Mouse (Mus musculus): ENCODE data around the gene H2-T23. TPM values are rescaled to one million over a fixed set of nuclear protein-coding genes. Genes with fewer than 3 reads are reported as not detected.
A peak's percentile ranks its signal among the peaks of the same experiment; 100 is the strongest.
"Not testable (repeated sequence)": the region's sequence is repeated elsewhere in the genome, so short reads cannot be mapped to it uniquely, and the experiment has no call there.

Gene H2-T23
- total and polyA plus RNA-seq, 3 experiments, result 12.2 to 18.3 TPM; not detected in 1

- H3K9ac ChIP-seq (ENCODE audit: control insufficient read depth, low read depth, low read length, poor library complexity, severe bottlenecking); H3K4me1 ChIP-seq (ENCODE audit: control insufficient read depth in 1 of 2, insufficient read depth in 2 of 2, low read length in 2 of 2); H3K9me3 ChIP-seq (replicated peaks; ENCODE audit: insufficient read depth, low read length); H3K27ac ChIP-seq (ENCODE audit: control insufficient read depth, low read depth, low read length); H3K36me3 ChIP-seq (ENCODE audit: control insufficient read depth in 1 of 2, insufficient read depth in 2 of 2, low read length in 2 of 2); H3K4me3 ChIP-seq (ENCODE audit: control insufficient read depth in 1 of 2, insufficient read depth in 1 of 2, low read depth in 2 of 2, low read length in 2 of 2); H3K27me3 ChIP-seq (ENCODE audit: control insufficient read depth in 1 of 2, insufficient read depth in 2 of 2, low read length in 2 of 2): not testable (repeated sequence)
- DNase-seq (ENCODE audit: low read depth, low spot score), result peak; percentile 11
- peaks cover 10% of the 10 kb centered on the region for H3K79me2 ChIP-seq (ENCODE audit: control insufficient read depth, insufficient read depth, low read length, poor library complexity)
- peak in 1 of 3 experiments; percentile 13; a peak in 2 of 6 replicates for TF ChIP-seq CTCF (IDR thresholded peaks at IDR 0.05 in 2 of 3, conservative IDR thresholded peaks at IDR 0.05 in 1 of 3; ENCODE audit: control insufficient read depth in 1 of 3, insufficient read depth in 1 of 3, low read depth in 2 of 3, low read length in 3 of 3, poor library complexity in 1 of 3, severe bottlenecking in 1 of 3)
These were observed 3.5 kb upstream of the H2-T23 start for GRCm38 (mm10) chr17:36036126-36036525.

- Histone ChIP-seq H3K4me1 (ENCODE audit: control insufficient read depth in 1 of 2, insufficient read depth in 2 of 2, low read length in 2 of 2) (peaks cover 2 to 11% of the 10 kb centered on the region in 2 experiments; a peak in 3 of 4 replicates), H3K79me2 (ENCODE audit: control insufficient read depth, insufficient read depth, low read length, poor library complexity) (peaks cover 10% of the 10 kb centered on the region)
- 0 out of 2 replicates have a peak, but pooled peaks have one; percentile 32 for TF ChIP-seq MXI1 (IDR thresholded peaks at IDR 0.05; ENCODE audit: low read depth, low read length)
- TF ChIP-seq CTCF (IDR thresholded peaks at IDR 0.05 in 2 of 3, conservative IDR thresholded peaks at IDR 0.05 in 1 of 3; ENCODE audit: control insufficient read depth in 1 of 3, insufficient read depth in 1 of 3, low read depth in 2 of 3, low read length in 3 of 3, poor library complexity in 1 of 3, severe bottlenecking in 1 of 3), result peak; percentile 52 to 55 (median 52)
- peak; percentile 71 for TF ChIP-seq SMC3 (IDR thresholded peaks at IDR 0.05; ENCODE audit: low read depth, low read length)
- TF ChIP-seq SIN3A (IDR thresholded peaks at IDR 0.05; ENCODE audit: low read length), result peak; percentile 56; the same call in 1 of the 2 replicates
- TF ChIP-seq HCFC1 (IDR thresholded peaks at IDR 0.05; ENCODE audit: low read depth, low read length), result 0 out of 2 replicates have a peak, but pooled peaks have one; percentile 16
- TF ChIP-seq ZC3H11A (IDR thresholded peaks at IDR 0.05; ENCODE audit: low read depth, low read length), result peak; percentile 47; the same call in 1 of the 2 replicates
- peak; percentile 58 for TF ChIP-seq RAD21 (IDR thresholded peaks at IDR 0.05; ENCODE audit: low read depth, low read length)
- H3K36me3 ChIP-seq (ENCODE audit: control insufficient read depth in 1 of 2, insufficient read depth in 2 of 2, low read length in 2 of 2); H3K4me3 ChIP-seq (ENCODE audit: control insufficient read depth in 1 of 2, insufficient read depth in 1 of 2, low read depth in 2 of 2, low read length in 2 of 2); H3K27ac ChIP-seq (ENCODE audit: control insufficient read depth, low read depth, low read length); H3K27me3 ChIP-seq (ENCODE audit: control insufficient read depth in 1 of 2, insufficient read depth in 2 of 2, low read length in 2 of 2); H3K9ac ChIP-seq (ENCODE audit: control insufficient read depth, low read depth, low read length, poor library complexity, severe bottlenecking); H3K9me3 ChIP-seq (replicated peaks; ENCODE audit: insufficient read depth, low read length): not testable (repeated sequence)
- DNase-seq (ENCODE audit: low read depth, low spot score), result peak; percentile 81
These were observed 2.5 kb upstream of the H2-T23 start for GRCm38 (mm10) chr17:36035010-36035638.

DNA sequence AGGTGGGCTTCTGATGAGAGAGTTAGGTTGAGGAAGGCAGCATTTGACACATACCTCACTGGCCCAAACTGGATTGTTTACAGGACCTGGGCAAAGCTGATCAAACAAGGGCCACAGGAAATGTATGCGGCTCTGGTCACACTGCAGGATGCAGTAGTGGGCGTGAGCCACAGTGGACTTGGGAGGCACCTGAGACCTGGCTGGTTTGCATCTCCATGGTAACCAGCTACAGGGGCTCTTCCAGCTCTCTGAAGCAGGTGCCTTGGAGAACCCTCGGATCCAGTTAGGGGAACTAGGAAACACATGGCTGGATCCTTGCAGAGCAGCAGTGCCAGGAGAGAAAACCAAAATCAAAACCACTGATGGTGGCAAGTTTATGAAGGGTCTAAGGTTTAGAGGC lies 1.9 kb upstream of the H2-T23 start:
- H3K4me1 ChIP-seq (ENCODE audit: control insufficient read depth in 1 of 2, insufficient read depth in 2 of 2, low read length in 2 of 2), result peaks cover 2 to 13% of the 10 kb centered on the region in 2 experiments; a peak in 3 of 4 replicates
- not testable (repeated sequence) for DNase-seq (ENCODE audit: low read depth, low spot score); H3K9ac ChIP-seq (ENCODE audit: control insufficient read depth, low read depth, low read length, poor library complexity, severe bottlenecking); H3K27ac ChIP-seq (ENCODE audit: control insufficient read depth, low read depth, low read length); H3K4me3 ChIP-seq (ENCODE audit: control insufficient read depth in 1 of 2, insufficient read depth in 1 of 2, low read depth in 2 of 2, low read length in 2 of 2); H3K27me3 ChIP-seq (ENCODE audit: control insufficient read depth in 1 of 2, insufficient read depth in 2 of 2, low read length in 2 of 2); H3K9me3 ChIP-seq (replicated peaks; ENCODE audit: insufficient read depth, low read length); H3K36me3 ChIP-seq (ENCODE audit: control insufficient read depth in 1 of 2, insufficient read depth in 2 of 2, low read length in 2 of 2)
- peaks cover 11% of the 10 kb centered on the region for H3K79me2 ChIP-seq (ENCODE audit: control insufficient read depth, insufficient read depth, low read length, poor library complexity)

Measured in MEL (cell line).